Comparison of ENCODE assay signal across 10 mouse cellular contexts in genomic region chr12:108511009-108511408, GRCm38 (mm10). TPM values are rescaled to one million over a fixed set of nuclear protein-coding genes. Genes with fewer than 3 reads are reported as not detected.
DNase-seq lines count a peak whose midpoint lies in the region; ATAC-seq lines count a peak whose summit lies in the region.
"Had no signal": no experiment of that assay in that cellular context is flagged by ENCODE, and none has a peak within 500 bp of the region (broad histone marks: within the 10 kb centered on the region; RNA-seq: fewer than 3 reads in every experiment).

No protein-coding gene starts in this region.

- no peaks in the 10 kb centered on the region for H3K27me3 ChIP-seq in limb, embryonic 11.5 days (ENCODE audit: control insufficient read depth, insufficient read depth, low read length)
- H3K27me3 ChIP-seq in limb, embryonic 10.5 days (ENCODE audit: low read depth, poor library complexity, severe bottlenecking) = no peaks in the 10 kb centered on the region
- no peaks in the 10 kb centered on the region for H3K27me3 ChIP-seq in heart, embryonic 11.5 days (ENCODE audit: control insufficient read depth, insufficient read depth, low read length)
- H3K27me3 ChIP-seq: lung, embryonic 15.5 days had no signal

- DNase-seq in cerebellum, adult 9-10 months = peak; percentile 52
- no peak for DNase-seq in cerebellum, adult 11-12 months
- peak; percentile 66 for DNase-seq in limb, embryonic 11.5 days (ENCODE audit: low spot score)
- DNase-seq in limb, embryonic 10.5 days (ENCODE audit: low spot score) = no peak
- DNase-seq in embryo, embryonic 11 days = peak; percentile 70
- peak; percentile 57 for DNase-seq in lung, postnatal 36 days
- no peak for DNase-seq in adrenal gland, postnatal 4 days (ENCODE audit: low spot score in 2 of 2)

- WGBS in limb, embryonic 11.5 days = 8% methylated on average over 3 of the region's 3 CpGs
- 12% methylated on average over 3 of the region's 3 CpGs for WGBS in limb, embryonic 10.5 days
- 4% methylated on average over 3 of the region's 3 CpGs for WGBS in heart, embryonic 11.5 days (ENCODE audit: insufficient replicate concordance)

- no peak overlapping the region for H3K27ac ChIP-seq in limb, embryonic 11.5 days (replicated peaks; ENCODE audit: low read depth, low read length)
- H3K27ac ChIP-seq in limb, embryonic 10.5 days = no peak overlapping the region
- H3K27ac ChIP-seq in heart, embryonic 11.5 days (ENCODE audit: low read depth, low read length) = no peak overlapping the region
- H3K27ac ChIP-seq: lung, embryonic 15.5 days had no signal

- H3K4me1 ChIP-seq in limb, embryonic 11.5 days (ENCODE audit: control insufficient read depth, insufficient read depth, low read length) = no peaks in the 10 kb centered on the region
- H3K4me1 ChIP-seq in limb, embryonic 10.5 days = no peaks in the 10 kb centered on the region
- no peaks in the 10 kb centered on the region for H3K4me1 ChIP-seq in heart, embryonic 11.5 days (ENCODE audit: control insufficient read depth, insufficient read depth, low read length)

- ATAC-seq in limb, embryonic 11.5 days (ENCODE audit: insufficient number of reproducible peaks, low FRiP score, low TSS enrichment, low read depth) = no peak
- ATAC-seq in heart, embryonic 11.5 days (replicated peaks; ENCODE audit: insufficient number of reproducible peaks, low FRiP score, low TSS enrichment) = no peak

- no peak overlapping the region for H3K9ac ChIP-seq in limb, embryonic 11.5 days (ENCODE audit: low read length)
- no peak overlapping the region for H3K9ac ChIP-seq in heart, embryonic 11.5 days (ENCODE audit: low read depth, low read length)
- H3K9ac ChIP-seq: lung, embryonic 15.5 days had no signal

- H3K4me2 ChIP-seq in limb, embryonic 11.5 days (ENCODE audit: low read depth, severe bottlenecking) = no peak overlapping the region
- no peak overlapping the region for H3K4me2 ChIP-seq in heart, embryonic 11.5 days
- H3K4me2 ChIP-seq: lung, embryonic 15.5 days had no signal

- no peaks in the 10 kb centered on the region; the same call in 1 of the 2 replicates for H3K36me3 ChIP-seq in limb, embryonic 11.5 days (ENCODE audit: control insufficient read depth, insufficient read depth, low read length)
- peaks cover 19% of the 10 kb centered on the region for H3K36me3 ChIP-seq in limb, embryonic 10.5 days
- no peaks in the 10 kb centered on the region; the same call in 1 of the 2 replicates for H3K36me3 ChIP-seq in heart, embryonic 11.5 days (ENCODE audit: control insufficient read depth, insufficient read depth, low read length)

- no peak overlapping the region for H3K4me3 ChIP-seq in limb, embryonic 11.5 days (ENCODE audit: low read depth, low read length)
- H3K4me3 ChIP-seq in limb, embryonic 10.5 days = no peak overlapping the region
- no peak overlapping the region for H3K4me3 ChIP-seq in heart, embryonic 11.5 days (ENCODE audit: low read depth, low read length)
- H3K4me3 ChIP-seq: erythroblast, embryonic 14.5 days; lung, embryonic 15.5 days had no signal

- H3K9me3 ChIP-seq in limb, embryonic 11.5 days (ENCODE audit: control insufficient read depth, low read length) = no peaks in the 10 kb centered on the region
- H3K9me3 ChIP-seq in limb, embryonic 10.5 days (replicated peaks) = no peaks in the 10 kb centered on the region
- H3K9me3 ChIP-seq in heart, embryonic 11.5 days (replicated peaks; ENCODE audit: control insufficient read depth, low read length) = no peaks in the 10 kb centered on the region
- H3K9me3 ChIP-seq: lung, embryonic 15.5 days had no signal

RNA-seq across cellular contexts. Expression of gene Evl, which starts 43.5 kb away (rescaled TPM):
- polyA plus RNA-seq in limb, embryonic 11.5 days (2014; fragmentation: Nextera tagmentation; extraction: Ambion mirVana) = 80.0 and 84.3 TPM in 2 replicates
- polyA plus RNA-seq in limb, embryonic 10.5 days (2016; fragmentation: Nextera tagmentation; extraction: Ambion mirVana) = 50.3 and 50.7 TPM in 2 replicates
- total RNA-seq in adrenal gland, postnatal 4 days (2021) = 100 to 1,000 TPM; 123 to 135 TPM
- 49.9 and 51.0 TPM in 2 replicates for polyA plus RNA-seq in heart, embryonic 11.5 days (2014; fragmentation: Nextera tagmentation; extraction: Ambion mirVana)

Comparison
In these comparisons a context has a peak if more than half of its experiments do, and no peak if none do; other contexts are left out.
1. DNase-seq: peak in cerebellum, adult 9-10 months (single experiment), limb, embryonic 11.5 days (single experiment), embryo, embryonic 11 days (single experiment) and lung, postnatal 36 days (single experiment); none in cerebellum, adult 11-12 months (single experiment), limb, embryonic 10.5 days (single experiment) and adrenal gland, postnatal 4 days (0 of 2).